Comparison of ENCODE assay signal across 17 mouse cellular contexts in the genomic region with DNA sequence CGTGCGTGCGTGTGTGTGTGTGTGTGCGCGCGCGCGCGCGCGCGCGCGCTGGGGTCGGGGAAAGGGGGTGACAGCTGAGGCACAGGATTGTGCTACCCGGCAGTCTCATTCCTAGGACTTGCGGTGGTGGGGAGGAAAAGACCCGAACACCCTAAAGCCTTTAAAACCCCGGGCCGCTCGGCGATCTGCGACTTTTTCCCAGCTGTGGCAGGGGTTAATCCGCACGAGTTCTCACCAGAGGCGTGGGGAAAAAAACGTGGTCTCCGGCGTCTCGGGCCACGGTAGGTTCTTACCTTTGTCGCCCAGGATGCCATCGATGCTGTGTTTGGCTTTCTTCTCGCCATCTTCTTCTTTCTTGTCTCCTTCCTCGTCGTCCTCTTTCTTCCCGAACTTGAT. TPM values are rescaled to one million over a fixed set of nuclear protein-coding genes. Genes with fewer than 3 reads are reported as not detected.
DNase-seq lines count a peak whose midpoint lies in the region; ATAC-seq lines count a peak whose summit lies in the region.
"Had no signal": no experiment of that assay in that cellular context is flagged by ENCODE, and none has a peak within 500 bp of the region (broad histone marks: within the 10 kb centered on the region; RNA-seq: fewer than 3 reads in every experiment).

No protein-coding gene starts in this region.

- H3K27ac ChIP-seq in heart, embryonic 11.5 days (ENCODE audit: low read depth, low read length): no peak overlapping the region
- H3K27ac ChIP-seq in hindbrain, embryonic 10.5 days: no peak overlapping the region
- no peak overlapping the region for H3K27ac ChIP-seq in midbrain, embryonic 13.5 days

- under 1% methylated on average over 37 of the region's 37 CpGs for whole genome bisulfite sequencing in heart, embryonic 11.5 days (ENCODE audit: insufficient replicate concordance)
- WGBS in hindbrain, embryonic 10.5 days: 2% methylated on average over 37 of the region's 37 CpGs
- 3% methylated on average over 35 of the region's 37 CpGs for WGBS in midbrain, embryonic 13.5 days

- H3K4me1 ChIP-seq in heart, embryonic 11.5 days (ENCODE audit: control insufficient read depth, insufficient read depth, low read length): peaks cover 6% of the 10 kb centered on the region
- H3K4me1 ChIP-seq in hindbrain, embryonic 10.5 days (replicated peaks): peaks cover 98% of the 10 kb centered on the region
- H3K4me1 ChIP-seq in midbrain, embryonic 13.5 days (replicated peaks): peaks cover 90% of the 10 kb centered on the region

- peak overlapping the region; percentile 16; the same call in 1 of the 2 replicates for H3K4me3 ChIP-seq in heart, embryonic 11.5 days (ENCODE audit: low read depth, low read length)
- peak overlapping the region; percentile 67 for H3K4me3 ChIP-seq in hindbrain, embryonic 10.5 days
- peak overlapping the region; percentile 56 for H3K4me3 ChIP-seq in midbrain, embryonic 13.5 days (replicated peaks)

- no peak for ATAC-seq in heart, embryonic 11.5 days (replicated peaks; ENCODE audit: insufficient number of reproducible peaks, low FRiP score, low TSS enrichment)
- ATAC-seq in midbrain, embryonic 13.5 days: no peak
- no peak for ATAC-seq in megakaryocyte-erythroid progenitor cell, adult 5-6 weeks (replicated peaks; ENCODE audit: low FRiP score, low TSS enrichment, poor library complexity, severe bottlenecking)
- ATAC-seq: Patski had no signal

- H3K9ac ChIP-seq in heart, embryonic 11.5 days (ENCODE audit: low read depth, low read length): no peak overlapping the region
- peak overlapping the region; percentile 81 for H3K9ac ChIP-seq in midbrain, embryonic 13.5 days (replicated peaks)

- no peak overlapping the region for H3K4me2 ChIP-seq in heart, embryonic 11.5 days
- peak overlapping the region; percentile 60 for H3K4me2 ChIP-seq in midbrain, embryonic 13.5 days (replicated peaks)

- peaks cover 100% of the 10 kb centered on the region for H3K27me3 ChIP-seq in heart, embryonic 11.5 days (ENCODE audit: control insufficient read depth, insufficient read depth, low read length)
- H3K27me3 ChIP-seq in hindbrain, embryonic 10.5 days (ENCODE audit: insufficient read depth, poor library complexity, severe bottlenecking): peaks cover 100% of the 10 kb centered on the region
- H3K27me3 ChIP-seq in midbrain, embryonic 13.5 days: peaks cover 98% of the 10 kb centered on the region

- no peaks in the 10 kb centered on the region for H3K9me3 ChIP-seq in heart, embryonic 11.5 days (replicated peaks; ENCODE audit: control insufficient read depth, low read length)
- no peaks in the 10 kb centered on the region for H3K9me3 ChIP-seq in hindbrain, embryonic 10.5 days
- H3K9me3 ChIP-seq in midbrain, embryonic 13.5 days: no peaks in the 10 kb centered on the region

- DNase-seq in heart, postnatal 25 days (ENCODE audit: low spot score): no peak
- DNase-seq in R1 (ENCODE audit: low read depth, low spot score): peak; percentile 43
- DNase-seq in hindbrain, embryonic 10.5 days (ENCODE audit: low spot score): peak; percentile 41
- no peak for DNase-seq in cerebellum, adult 11 months
- DNase-seq in spleen, adult 12 weeks (ENCODE audit: low spot score): no peak
- DNase-seq: B cell, adult 2 months; cerebellum, postnatal 36 days; heart, postnatal 36 days; kidney, postnatal 4 days; lung, postnatal 14 days; spleen, adult 18-20 months had no signal

- no peaks in the 10 kb centered on the region for H3K36me3 ChIP-seq in heart, embryonic 11.5 days (ENCODE audit: control insufficient read depth, insufficient read depth, low read length)
- peaks cover 18% of the 10 kb centered on the region for H3K36me3 ChIP-seq in hindbrain, embryonic 10.5 days
- no peaks in the 10 kb centered on the region for H3K36me3 ChIP-seq in midbrain, embryonic 13.5 days

- intact Hi-C loops in heart, postnatal 25 days (cut with DNase I): no loop called here

RNA-seq across cellular contexts. Expression of gene Pax7, which starts 5.0 kb away (rescaled TPM):
- polyA plus RNA-seq in heart, embryonic 11.5 days (2014; fragmentation: Nextera tagmentation; extraction: Ambion mirVana): 0.04 and 0.11 TPM in 2 replicates
- total RNA-seq in heart, postnatal 25 days (2021): not detected
- 2.3 and 2.6 TPM in 2 replicates for polyA plus RNA-seq in hindbrain, embryonic 10.5 days (2016; fragmentation: Nextera tagmentation; extraction: Ambion mirVana)
- 4.9 and 6.5 TPM in 2 replicates for polyA plus RNA-seq in midbrain, embryonic 13.5 days (2015; fragmentation: Nextera tagmentation; extraction: Ambion mirVana)
- not detected in 2 replicates for total RNA-seq in megakaryocyte-erythroid progenitor cell, adult 5-6 weeks (2014; fragmentation: Nextera tagmentation)
- total RNA-seq in megakaryocyte-erythroid progenitor cell, adult 5-6 weeks (2017): not detected in 2 replicates
- total RNA-seq: heart, postnatal 36 days; left cerebral cortex, postnatal 25 days; neutrophil, adult 5-6 weeks had no signal
- polyA plus RNA-seq: Patski had no signal

Comparison
In these comparisons a context has a peak if more than half of its experiments do, and no peak if none do; other contexts are left out.
1. H3K4me3 ChIP-seq: peak in every context shown above with its lines; median percentile 67 in hindbrain, embryonic 10.5 days; 56 in midbrain, embryonic 13.5 days; 16 in heart, embryonic 11.5 days.
2. DNase-seq: peak in R1 (single experiment) and hindbrain, embryonic 10.5 days (single experiment); none in heart, postnatal 25 days (single experiment), cerebellum, adult 11 months (single experiment) and spleen, adult 12 weeks (single experiment).